Mouse (Mus musculus): Measurements from ENCODE around the gene Higd1b.
A peak's percentile ranks its signal among the peaks of the same experiment; 100 is the strongest.

Higd1b gene

GRCm38 (mm10) chr11:102838616-102839150 lies 3.0 kb downstream of the Higd1b start:
- no peak for DNase-seq

GRCm38 (mm10) chr11:102845926-102846325 lies 10.3 kb downstream of the Higd1b start:
- no peak for DNase-seq

- DNase-seq = peak; percentile 79 to 89
These were observed 16.2 kb downstream of the Higd1b start for GRCm38 (mm10) chr11:102851883-102852282.

GRCm38 (mm10) chr11:102853760-102854159 lies 18.1 kb downstream of the Higd1b start:
- no peak for DNase-seq

- no peak for DNase-seq
These were observed 20.3 kb downstream of the Higd1b start for GRCm38 (mm10) chr11:102855941-102856340.

- DNase-seq = no peak
These were observed 23.3 kb downstream of the Higd1b start for GRCm38 (mm10) chr11:102858951-102859350.

GRCm38 (mm10) chr11:102859933-102860332 lies 24.3 kb downstream of the Higd1b start:
- DNase-seq = no peak

GRCm38 (mm10) chr11:102864272-102864671 lies 28.6 kb downstream of the Higd1b start:
- peak; percentile 71 to 92 for DNase-seq

GRCm38 (mm10) chr11:102874801-102875334 lies 39.2 kb downstream of the Higd1b start:
- DNase-seq = no peak

- no peak for DNase-seq
These were observed 43.9 kb downstream of the Higd1b start for GRCm38 (mm10) chr11:102879558-102879957.

- DNase-seq = peak; percentile 94 to 96
These were observed 45.1 kb downstream of the Higd1b start, which contains the start of the genes Eftud2 and Ccdc103 for GRCm38 (mm10) chr11:102880585-102881313. Gene Eftud2, minus strand, starts transcription at chr11:102880985. Gene Ccdc103, plus strand, starts transcription at chr11:102881204.

- DNase-seq = no peak
These were observed 45.9 kb downstream of the Higd1b start for GRCm38 (mm10) chr11:102881314-102882198.

- no peak for DNase-seq
These were observed 49.1 kb downstream of the Higd1b start, which contains the start of gene Fam187a for GRCm38 (mm10) chr11:102884616-102885219. Gene Fam187a, plus strand, starts transcription at chr11:102885169.

GRCm38 (mm10) chr11:102887433-102887832 lies 51.8 kb downstream of the Higd1b start:
- no peak for DNase-seq
